Mouse (Mus musculus) kidney, postnatal 36 days (tissue): ENCODE measurements around the gene Otud7b.
"Not testable (repeated sequence)": the region's sequence is repeated elsewhere in the genome, so short reads cannot be mapped to it uniquely, and the experiment has no call there.

Experiments
- DNase-seq, 2 experiments: peaks; one replicate each; pipeline ENCODE4 v3.0.0; 2021 to 2022; ENCODE audit warnings: mixed read lengths in 2 of 2

The Otud7b gene

GRCm38 (mm10) chr3:96151836-96152235, 47.5 kb downstream of the Otud7b start:
- DNase-seq: no peak

GRCm38 (mm10) chr3:96152611-96153010, 48.3 kb downstream of the Otud7b start:
- no peak for DNase-seq

DNA sequence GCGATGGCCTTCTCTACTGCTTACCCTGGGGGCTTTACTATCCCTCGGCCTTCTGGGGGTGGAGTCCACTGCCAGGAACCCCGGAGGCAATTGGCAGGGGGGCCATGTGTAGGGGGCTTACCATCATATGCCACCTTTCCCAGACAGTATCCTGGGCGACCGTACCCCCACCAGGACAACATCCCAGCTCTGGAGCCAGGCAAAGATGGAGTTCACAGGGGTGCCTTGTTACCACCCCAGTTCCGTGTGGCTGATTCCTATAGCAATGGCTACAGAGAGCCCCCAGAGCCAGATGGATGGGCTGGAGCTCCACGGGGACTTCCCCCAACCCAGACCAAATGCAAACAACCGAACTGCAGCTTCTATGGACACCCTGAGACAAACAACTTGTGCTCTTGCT, 51.2 kb downstream of the Otud7b start:
- DNase-seq: no peak

DNA sequence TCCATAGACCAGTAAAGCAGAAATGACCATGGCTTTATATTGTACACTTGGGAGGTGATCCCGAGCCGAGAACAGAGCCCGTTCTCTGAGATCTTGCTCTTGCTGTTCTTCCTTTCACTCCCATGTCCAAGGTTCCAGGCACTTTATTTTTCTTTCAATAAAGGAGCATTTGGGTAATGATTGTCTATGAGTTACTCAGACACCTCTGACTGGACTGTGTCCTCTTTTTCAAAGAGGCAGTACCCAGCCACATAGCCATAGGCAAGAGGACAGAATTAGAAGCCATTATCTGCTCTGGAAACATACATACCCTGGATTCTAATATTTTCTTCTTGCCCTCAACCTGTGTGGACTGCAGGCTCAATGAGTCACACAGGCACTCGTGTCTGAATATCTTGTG, 55.5 kb downstream of the Otud7b start:
- DNase-seq: peak; percentile 42 to 63

DNA sequence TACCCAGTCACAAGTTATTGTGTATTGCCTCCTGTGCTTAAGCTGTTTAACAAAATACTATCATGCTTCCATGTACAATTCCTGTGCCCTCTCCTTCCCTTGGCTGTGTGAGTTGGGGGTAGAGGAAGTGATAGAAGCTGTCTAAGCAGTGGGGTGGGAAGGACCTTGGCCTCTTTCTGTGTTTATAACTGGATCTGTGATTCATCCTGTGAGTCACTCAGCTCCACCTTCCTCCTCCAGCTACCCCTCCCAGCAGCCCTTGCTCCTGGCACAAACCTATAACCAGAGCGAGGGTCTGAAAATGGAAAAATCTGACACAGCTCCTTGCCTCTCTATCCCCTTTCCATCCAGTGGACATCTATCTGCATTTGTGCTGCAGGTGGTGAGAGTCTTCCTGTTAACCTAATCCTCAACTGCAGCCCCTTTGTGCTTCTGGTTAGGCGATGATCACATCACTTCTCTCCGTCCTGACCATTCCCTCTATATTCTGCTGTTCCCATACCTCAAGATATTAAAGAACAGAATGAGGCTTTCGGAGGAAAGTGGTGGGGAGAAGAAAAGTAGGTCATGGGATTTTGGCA, 56.0 kb downstream of the Otud7b start:
- DNase-seq: peak; percentile 68 to 81

- DNase-seq: peak; percentile 89 to 92
These were observed 56.6 kb downstream of the Otud7b start for GRCm38 (mm10) chr3:96160803-96161516.

GRCm38 (mm10) chr3:96161869-96162840, 57.8 kb downstream of the Otud7b start, which contains the start of gene Mtmr11:
Gene Mtmr11, plus strand, starts transcription at chr3:96162004.
- peak; percentile 58 to 82 for DNase-seq

GRCm38 (mm10) chr3:96163040-96163439, 58.7 kb downstream of the Otud7b start:
- peak in 1 of 2 experiments; percentile 43 for DNase-seq

DNA sequence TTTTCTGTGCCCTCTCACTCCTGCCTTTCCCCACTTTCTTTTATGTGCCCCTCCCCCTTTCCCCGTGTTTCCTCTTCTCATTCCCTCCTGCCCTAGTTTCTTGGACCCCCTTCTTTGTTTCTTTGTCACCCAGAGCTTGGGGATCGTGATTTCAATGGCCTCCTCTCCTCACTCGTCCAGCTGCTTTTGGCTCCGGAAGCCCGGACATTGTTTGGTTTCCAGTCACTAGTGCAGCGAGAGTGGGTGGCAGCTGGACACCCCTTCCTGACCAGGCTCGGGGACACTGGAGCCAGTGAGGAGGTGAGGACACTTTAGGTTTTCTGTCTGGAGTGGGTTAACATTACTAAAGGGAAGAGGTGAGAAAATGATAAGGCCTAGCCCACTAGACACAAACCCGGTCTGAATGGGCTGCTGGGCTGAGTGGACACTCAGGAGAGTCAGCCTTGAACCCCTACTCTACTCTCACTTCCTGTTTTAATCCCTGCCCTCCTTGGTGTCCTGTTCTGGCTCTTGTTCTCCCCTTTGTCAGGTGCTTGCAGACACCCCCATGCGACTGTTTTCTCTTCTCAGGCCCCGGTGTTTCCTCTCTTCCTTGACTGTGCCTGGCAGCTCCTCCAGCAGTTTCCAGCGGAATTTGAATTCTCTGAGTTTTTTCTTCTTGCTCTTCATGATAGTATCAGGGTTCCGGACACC, 64.3 kb downstream of the Otud7b start:
- peak in 1 of 2 experiments; percentile 30 for DNase-seq

DNA sequence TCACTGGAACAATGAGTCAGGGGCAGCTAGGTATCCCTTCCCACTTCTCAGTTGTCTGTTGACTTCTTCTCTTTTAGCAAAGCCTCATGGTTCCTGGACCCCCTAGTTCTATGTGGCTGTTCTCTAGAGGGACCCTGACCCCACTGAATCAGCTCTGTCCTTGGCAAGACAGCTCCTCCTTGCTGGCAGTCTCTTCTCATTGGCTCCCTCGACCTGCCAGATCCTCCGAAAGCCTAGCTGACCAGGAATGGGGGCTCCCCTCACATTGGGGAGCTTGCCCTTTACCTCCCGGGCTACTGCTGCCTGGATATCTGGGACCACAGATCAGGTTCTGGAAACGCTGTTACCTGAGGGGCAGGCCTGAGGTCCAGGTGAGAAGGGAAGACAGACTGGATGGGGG, 65.9 kb downstream of the Otud7b start:
- no peak for DNase-seq

GRCm38 (mm10) chr3:96170976-96171545, 66.7 kb downstream of the Otud7b start:
- DNase-seq: peak in 1 of 2 experiments; percentile 31

DNA sequence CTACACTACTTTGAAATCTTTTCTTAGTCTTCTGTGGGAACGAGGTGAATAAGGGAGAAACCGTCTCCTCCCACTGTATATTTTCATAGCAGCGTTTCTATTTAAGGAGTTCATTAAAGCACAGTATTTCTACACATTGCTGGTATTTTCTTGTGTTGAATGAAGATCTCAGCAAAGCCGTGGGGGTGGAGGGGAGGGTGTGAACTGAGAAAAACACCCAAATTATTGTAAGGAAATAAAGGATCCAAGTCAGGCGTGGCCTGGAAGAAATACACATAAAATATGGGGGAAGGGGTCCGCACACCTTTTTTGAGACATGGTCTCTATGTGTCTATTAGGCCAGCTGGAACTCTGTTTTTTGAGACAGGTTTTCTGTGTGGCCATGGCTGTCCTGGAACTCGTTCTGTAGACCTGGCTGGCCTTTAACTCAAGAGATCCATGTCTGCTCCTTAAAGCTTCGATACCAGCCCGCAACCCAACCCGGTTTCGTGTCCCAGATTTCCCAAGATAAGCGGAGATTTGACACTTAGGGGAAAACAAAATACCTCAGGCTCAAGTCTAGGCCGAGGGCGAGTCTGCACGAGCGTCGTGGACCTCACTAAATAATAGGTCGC, 67.4 kb downstream of the Otud7b start:
- DNase-seq: no peak

DNA sequence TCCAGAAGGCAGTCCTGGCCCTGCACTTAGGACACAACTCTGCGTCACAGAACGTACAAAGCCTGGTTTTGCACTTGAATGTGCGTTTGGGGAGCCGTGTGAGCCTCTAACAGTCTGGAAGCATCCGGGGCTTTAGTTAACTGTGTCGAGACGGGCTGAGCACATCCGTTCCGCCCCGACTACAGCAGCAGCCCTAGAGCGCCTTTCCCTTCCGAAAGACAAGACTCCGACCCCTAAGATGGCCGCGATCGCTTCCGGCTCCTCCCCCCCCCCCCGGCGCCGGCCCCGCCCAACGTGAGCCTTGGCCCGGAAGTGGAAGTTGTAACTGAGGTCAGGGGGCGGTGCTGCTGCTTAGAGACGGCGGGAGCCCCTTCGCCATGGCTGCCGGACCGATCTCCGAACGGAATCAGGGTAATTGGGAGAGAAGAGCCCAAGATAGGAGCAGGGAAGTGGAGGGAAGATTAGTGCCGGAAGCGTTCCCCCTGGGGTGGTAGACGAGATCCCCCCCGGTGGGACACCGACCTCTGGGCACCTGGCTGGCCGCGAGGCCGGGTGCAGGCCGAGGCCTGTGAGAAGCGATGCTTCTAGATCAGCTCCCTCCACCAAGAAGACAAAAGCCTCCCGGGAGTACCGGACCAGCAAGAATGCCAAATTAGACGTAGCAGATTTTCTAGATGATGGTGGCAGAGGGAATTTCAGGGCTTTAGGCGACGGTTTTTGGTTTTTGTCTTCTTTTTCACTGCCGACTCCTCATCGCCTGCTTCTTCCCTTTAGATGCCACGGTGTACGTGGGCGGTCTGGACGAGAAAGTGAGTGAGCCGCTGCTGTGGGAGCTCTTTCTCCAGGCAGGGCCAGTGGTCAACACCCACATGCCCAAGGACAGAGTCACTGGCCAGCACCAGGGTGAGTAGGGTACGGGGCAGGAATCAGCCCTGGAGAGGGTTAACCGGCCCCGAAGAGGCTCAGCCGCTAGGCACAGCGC, 68.2 kb downstream of the Otud7b start, which contains the start of gene Sf3b4:
Gene Sf3b4 (plus strand): TSS at position 136 of the 982 bp plus-strand sequence.
- DNase-seq: peak; percentile 89 to 90

DNA sequence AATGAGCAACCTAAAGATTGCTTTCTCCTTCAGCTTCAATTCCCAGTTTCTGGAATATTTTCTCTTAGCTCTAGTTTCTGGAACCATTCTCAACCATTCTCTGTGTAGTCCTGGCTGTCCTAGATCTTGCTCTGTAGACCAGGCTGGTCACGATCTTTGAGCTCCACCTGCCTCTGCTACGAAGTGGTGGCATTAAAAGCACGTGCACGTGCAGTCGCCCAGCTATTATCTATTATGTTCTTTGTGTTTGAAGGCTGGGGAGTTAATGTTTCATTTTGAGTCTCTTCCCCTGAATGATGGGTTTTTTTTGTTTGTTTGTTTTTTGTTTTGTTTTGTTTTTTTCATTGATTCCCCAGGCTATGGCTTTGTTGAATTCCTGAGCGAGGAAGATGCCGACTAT, 68.9 kb downstream of the Otud7b start:
- no peak for DNase-seq

DNA sequence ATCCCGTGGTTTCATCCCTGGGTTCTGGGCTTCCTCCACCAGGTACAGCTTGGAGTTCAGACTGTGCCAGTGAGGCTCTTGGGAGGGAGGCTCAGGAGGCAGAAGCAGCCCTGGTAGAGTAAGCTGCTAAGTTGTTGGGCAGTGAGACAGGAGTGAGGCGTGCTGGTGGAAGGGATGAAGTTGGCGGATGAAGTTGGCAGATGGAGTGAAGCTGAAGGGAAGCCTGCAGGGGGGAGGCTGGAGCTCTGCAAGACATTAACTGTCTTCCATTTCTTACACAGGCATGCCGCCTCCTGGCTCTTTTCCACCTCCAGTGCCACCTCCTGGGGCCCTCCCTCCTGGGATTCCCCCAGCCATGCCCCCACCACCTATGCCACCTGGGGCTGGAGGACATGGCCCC, 69.7 kb downstream of the Otud7b start:
- not testable (repeated sequence) for DNase-seq

DNA sequence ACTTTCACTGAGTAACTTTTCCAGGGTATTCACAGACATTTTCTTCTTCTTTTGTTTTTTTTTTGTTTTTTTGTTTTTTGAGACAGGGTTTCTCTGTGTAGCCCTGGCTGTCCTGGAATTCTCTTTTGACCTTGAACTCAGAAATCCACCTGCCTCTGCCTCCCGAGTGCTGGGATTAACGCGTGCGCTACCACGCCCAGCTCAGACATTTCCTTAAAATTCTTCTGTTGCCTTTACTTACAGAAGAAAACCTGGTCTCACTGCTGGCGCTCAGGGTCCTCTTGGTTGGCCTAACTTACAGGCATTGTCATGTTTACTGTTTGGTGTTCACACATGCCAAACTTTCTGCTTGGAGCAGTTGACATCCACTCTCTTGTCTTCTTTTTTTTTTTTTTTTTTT, 70.9 kb downstream of the Otud7b start:
- no peak for DNase-seq

GRCm38 (mm10) chr3:96178427-96178826, 74.1 kb downstream of the Otud7b start:
- no peak for DNase-seq

DNA sequence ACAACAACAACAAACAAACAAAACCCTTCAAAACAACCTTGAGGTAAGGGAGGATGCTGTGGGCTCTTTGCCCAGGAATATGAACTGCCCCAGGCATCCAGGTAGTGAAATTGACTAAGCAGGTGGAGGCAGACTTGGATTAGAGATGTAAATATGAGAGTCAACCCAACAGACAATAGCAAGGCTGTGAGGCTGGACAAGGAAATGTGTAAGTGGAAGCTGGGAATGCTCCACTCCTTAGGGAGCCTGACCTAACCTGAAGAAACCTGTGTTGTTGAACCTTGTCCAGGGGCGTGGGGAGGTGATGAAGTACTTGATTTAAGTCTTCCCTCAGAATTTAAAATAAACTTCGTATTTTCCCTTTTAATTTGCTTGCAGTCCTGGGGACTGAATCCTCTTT, 74.6 kb downstream of the Otud7b start:
- no peak for DNase-seq

GRCm38 (mm10) chr3:96179531-96179930, 75.2 kb downstream of the Otud7b start:
- peak in 1 of 2 experiments; percentile 44 for DNase-seq

DNA sequence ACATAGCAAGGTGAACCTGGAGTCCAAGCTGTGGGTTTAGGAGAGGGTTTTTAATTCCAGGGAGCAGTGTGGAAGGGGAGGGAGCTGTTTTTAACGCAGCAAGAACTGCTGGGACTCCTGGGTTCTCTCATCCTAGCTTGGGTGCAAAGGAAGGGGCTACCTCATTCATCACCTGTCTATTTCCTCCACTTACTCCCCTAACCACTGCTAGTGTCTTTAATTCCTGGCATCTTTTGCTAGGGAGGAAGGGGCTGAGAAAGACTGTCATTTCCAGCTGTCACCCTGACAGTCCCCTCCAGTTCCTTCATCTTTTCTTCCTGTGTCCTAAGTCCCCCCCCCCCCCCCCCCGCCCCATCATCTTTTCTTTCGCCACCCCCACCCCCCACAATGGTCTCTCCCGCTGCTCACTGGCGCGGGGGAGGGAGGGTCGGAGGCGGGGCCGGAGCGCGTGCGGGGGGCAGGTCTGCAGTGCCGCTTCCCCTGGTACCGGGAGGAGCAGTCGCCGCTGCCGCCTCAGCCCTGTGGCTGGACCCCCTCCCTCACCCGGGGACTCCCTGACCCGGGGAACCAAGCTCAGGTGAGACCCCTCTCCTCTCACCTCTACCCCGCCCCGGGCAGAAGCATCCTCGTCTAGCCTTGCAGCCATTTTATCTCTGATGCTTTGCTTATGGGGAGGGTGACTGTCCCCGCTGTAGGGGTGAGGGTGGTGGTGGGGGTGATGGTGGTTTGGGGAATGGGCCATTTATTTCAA, 76.6 kb downstream of the Otud7b start, which contains the start of gene Sv2a:
Gene Sv2a (plus strand): TSS at position 425 of the 751 bp plus-strand sequence.
- DNase-seq: peak; percentile 54 to 74
